Mouse (Mus musculus) urinary bladder, postnatal 36 days (tissue): ENCODE measurements around the gene Xpnpep2.

Experiments used
- DNase-seq, 2 experiments: peaks; one replicate each; pipeline ENCODE4 v3.0.0; 2022; ENCODE audit warnings: low spot score in 2 of 2, mixed read lengths in 1 of 2

Gene Xpnpep2

GRCm38 (mm10) chrX:48124132-48125071 is 15.9 kb downstream of the Xpnpep2 start:
- DNase-seq = peak in 1 of 2 experiments; percentile 54

- DNase-seq = no peak
Observed at GRCm38 (mm10) chrX:48126903-48127476, 18.5 kb downstream of the Xpnpep2 start.

- DNase-seq = no peak
Observed at GRCm38 (mm10) chrX:48127502-48128218, 19.1 kb downstream of the Xpnpep2 start.

- DNase-seq = no peak
Observed at GRCm38 (mm10) chrX:48129167-48129566, 20.6 kb downstream of the Xpnpep2 start.

- no peak for DNase-seq
Observed at GRCm38 (mm10) chrX:48136935-48137334, 28.4 kb downstream of the Xpnpep2 start.

GRCm38 (mm10) chrX:48138011-48138410 is 29.5 kb downstream of the Xpnpep2 start:
- DNase-seq = peak in 1 of 2 experiments; percentile 27

GRCm38 (mm10) chrX:48138539-48139275 is 30.2 kb downstream of the Xpnpep2 start:
- no peak for DNase-seq

- DNase-seq = no peak
Observed at GRCm38 (mm10) chrX:48139368-48140285, 31.1 kb downstream of the Xpnpep2 start.

GRCm38 (mm10) chrX:48140286-48140877 is 31.9 kb downstream of the Xpnpep2 start:
- no peak for DNase-seq

- no peak for DNase-seq
Observed at GRCm38 (mm10) chrX:48141481-48141880, 33.0 kb downstream of the Xpnpep2 start.

- DNase-seq = no peak
Observed at GRCm38 (mm10) chrX:48143415-48144335, 35.1 kb downstream of the Xpnpep2 start.

- DNase-seq = no peak
Observed at GRCm38 (mm10) chrX:48146262-48146661, 37.7 kb downstream of the Xpnpep2 start, which contains the start of gene Sash3. Gene Sash3, plus strand, starts transcription at chrX:48146436.

- DNase-seq = no peak
Observed at GRCm38 (mm10) chrX:48147226-48147625, 38.7 kb downstream of the Xpnpep2 start.

GRCm38 (mm10) chrX:48147741-48148186 is 39.2 kb downstream of the Xpnpep2 start:
- DNase-seq = no peak

- DNase-seq = no peak
Observed at GRCm38 (mm10) chrX:48152106-48152505, 43.6 kb downstream of the Xpnpep2 start.

GRCm38 (mm10) chrX:48153414-48153813 is 44.9 kb downstream of the Xpnpep2 start:
- peak in 1 of 2 experiments; percentile 42 for DNase-seq

- no peak for DNase-seq
Observed at GRCm38 (mm10) chrX:48153949-48154348, 45.4 kb downstream of the Xpnpep2 start.

- no peak for DNase-seq
Observed at GRCm38 (mm10) chrX:48155489-48155888, 47.0 kb downstream of the Xpnpep2 start.

GRCm38 (mm10) chrX:48157396-48157795 is 48.9 kb downstream of the Xpnpep2 start:
- DNase-seq = no peak
